Mouse (Mus musculus): ENCODE measurements at regions not wholly inside any gene's neighbourhood (a gene's known extent, or its start where the extent isn't known, plus 50 kb on each side); places are given as distances from the start of the nearest gene placed in this dataset.

DNA sequence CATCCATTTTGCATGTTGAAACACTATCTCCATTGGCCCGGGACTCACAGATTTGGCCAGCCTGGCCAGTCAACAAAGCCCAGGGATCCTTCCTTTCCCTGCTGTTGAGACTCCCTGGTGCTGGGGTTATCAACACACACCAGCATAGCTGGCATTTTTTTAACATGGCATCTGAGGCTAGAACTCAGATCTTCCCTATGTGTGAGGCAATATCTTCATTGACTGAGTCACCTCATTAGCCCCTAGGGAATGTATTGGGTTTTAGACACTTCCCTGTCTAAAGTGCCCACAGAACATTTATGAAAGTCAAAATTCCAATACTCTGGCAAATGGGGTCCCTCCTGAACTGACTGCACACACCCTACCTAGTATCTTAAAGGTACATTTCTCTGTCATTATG is 306.8 kb upstream of the Rgma start:
- no peak for TF ChIP-seq POLR2A (IDR thresholded peaks at IDR 0.05; ENCODE audit: low read depth, low read length)
- TF ChIP-seq CTCF (IDR thresholded peaks at IDR 0.05; ENCODE audit: extremely low read depth, insufficient read length, insufficient replicate concordance, low read depth, low read length), result no peak
